ENCODE assay signal across 8 mouse cellular contexts in genomic region chr19:46055752-46056387, GRCm38 (mm10). TPM values are rescaled to one million over a fixed set of nuclear protein-coding genes. Genes with fewer than 3 reads are reported as not detected.
DNase-seq lines count a peak whose midpoint lies in the region; ATAC-seq and TF ChIP-seq lines count a peak whose summit lies in the region.

No protein-coding gene starts in this region.

- peak overlapping the region; percentile 83; the same call in 1 of the 2 replicates for H3K9ac ChIP-seq in intestine, embryonic 16.5 days (ENCODE audit: low read depth, low read length)
- H3K9ac ChIP-seq in midbrain, postnatal 0 days (replicated peaks; ENCODE audit: low read length, poor library complexity, severe bottlenecking), result no peak overlapping the region

- H3K4me2 ChIP-seq in intestine, embryonic 16.5 days (ENCODE audit: low read depth, low read length), result peak overlapping the region; percentile 70
- peak overlapping the region; percentile 96 for H3K4me2 ChIP-seq in midbrain, postnatal 0 days (ENCODE audit: low read depth, low read length, poor library complexity, severe bottlenecking)

- H3K9me3 ChIP-seq in intestine, embryonic 16.5 days (ENCODE audit: control insufficient read depth, low read length), result no peaks in the 10 kb centered on the region
- H3K9me3 ChIP-seq in midbrain, postnatal 0 days (ENCODE audit: low read length), result no peaks in the 10 kb centered on the region

- 0 out of 2 replicates have a peak overlapping the region, but pooled peaks have one; percentile 18 for H3K27ac ChIP-seq in spleen, adult 2 months (ENCODE audit: insufficient read depth, low read length)
- H3K27ac ChIP-seq in intestine, embryonic 16.5 days (ENCODE audit: low read length), result no peak overlapping the region; the same call in 1 of the 2 replicates
- peak overlapping the region; percentile 84; the same call in 1 of the 2 replicates for H3K27ac ChIP-seq in midbrain, postnatal 0 days (ENCODE audit: low read depth, low read length)

- H3K36me3 ChIP-seq in spleen, adult 2 months (ENCODE audit: control insufficient read depth, insufficient read depth, low read length), result no peaks in the 10 kb centered on the region
- no peaks in the 10 kb centered on the region for H3K36me3 ChIP-seq in intestine, embryonic 16.5 days (ENCODE audit: control insufficient read depth, insufficient read depth, low read length)
- no peaks in the 10 kb centered on the region for H3K36me3 ChIP-seq in midbrain, postnatal 0 days (ENCODE audit: insufficient read depth, low read length)

- TF ChIP-seq POLR2A in spleen, adult 2 months (IDR thresholded peaks at IDR 0.05; ENCODE audit: low read depth, low read length), result no peak

- ATAC-seq in cerebellum, adult (ENCODE audit: insufficient number of reproducible peaks, low FRiP score, low TSS enrichment), result peak; percentile 71
- ATAC-seq in intestine, embryonic 16.5 days, result peak; percentile 86
- peak; percentile 79 for ATAC-seq in midbrain, postnatal 0 days (ENCODE audit: low FRiP score)

- no peak for TF ChIP-seq CTCF in spleen, adult 2 months (IDR thresholded peaks at IDR 0.05; ENCODE audit: extremely low read depth, insufficient read depth, insufficient read length, insufficient replicate concordance)
- TF ChIP-seq CTCF in midbrain, postnatal 0 days (IDR thresholded peaks at IDR 0.05), result peak; percentile 76

- WGBS in spleen, adult 2 months, result 7% methylated on average over 11 of the region's 11 CpGs
- under 1% methylated on average over 11 of the region's 11 CpGs for WGBS in intestine, embryonic 16.5 days
- WGBS in midbrain, postnatal 0 days, result 1% methylated on average over 11 of the region's 11 CpGs

- H3K4me3 ChIP-seq in spleen, adult 2 months (ENCODE audit: extremely low read depth, insufficient read depth, insufficient read length), result peak overlapping the region; percentile 49
- H3K4me3 ChIP-seq in intestine, embryonic 16.5 days (ENCODE audit: low read length), result peak overlapping the region; percentile 91
- H3K4me3 ChIP-seq in midbrain, postnatal 0 days (ENCODE audit: low read depth, low read length), result peak overlapping the region; percentile 83

- no peaks in the 10 kb centered on the region for H3K27me3 ChIP-seq in spleen, adult 2 months (ENCODE audit: control insufficient read depth, insufficient read depth, low read length)
- no peaks in the 10 kb centered on the region for H3K27me3 ChIP-seq in intestine, embryonic 16.5 days (replicated peaks; ENCODE audit: control insufficient read depth, insufficient read depth, low read length)
- no peaks in the 10 kb centered on the region for H3K27me3 ChIP-seq in midbrain, postnatal 0 days (ENCODE audit: insufficient read depth, low read length)

- no peak for DNase-seq in cerebellum, postnatal 4 days (ENCODE audit: low spot score in 2 of 2)
- DNase-seq in spleen, adult 2 months (ENCODE audit: low read depth in 1 of 2, low spot score in 2 of 2), result peak in 1 of 2 experiments; percentile 55
- no peak for DNase-seq in spleen, adult 12 weeks (ENCODE audit: low spot score)
- DNase-seq in midbrain, postnatal 0 days (ENCODE audit: low spot score), result no peak
- DNase-seq in B cell, adult 2 months, result no peak
- no peak for DNase-seq in adrenal gland, adult 2 months

- H3K4me1 ChIP-seq in spleen, adult 2 months (ENCODE audit: control insufficient read depth, insufficient read depth, insufficient read length), result peaks cover 4% of the 10 kb centered on the region; the same call in 1 of the 2 replicates
- H3K4me1 ChIP-seq in intestine, embryonic 16.5 days (ENCODE audit: control insufficient read depth, insufficient read depth, low read length), result peaks cover 18% of the 10 kb centered on the region
- 0 out of 2 replicates have a peak, but pooled peaks cover 3% of the 10 kb centered on the region for H3K4me1 ChIP-seq in midbrain, postnatal 0 days (ENCODE audit: insufficient read depth, low read length)

RNA-seq across cellular contexts. Expression of gene Ldb1, which starts 10.9 kb away (rescaled TPM):
- polyA plus RNA-seq in spleen, adult 2 months (2012; rRNA removed), result 224 and 270 TPM in 2 replicates
- polyA plus RNA-seq in intestine, embryonic 16.5 days (2015; fragmentation: Nextera tagmentation; extraction: Ambion mirVana), result 23.3 and 26.3 TPM in 2 replicates
- total RNA-seq in midbrain, postnatal 0 days (2014; rRNA removed), result 121 and 139 TPM in 2 replicates
- 83.7 and 84.5 TPM in 2 replicates for polyA plus RNA-seq in midbrain, postnatal 0 days (2015; fragmentation: Nextera tagmentation; extraction: Ambion mirVana)
- total RNA-seq in adrenal gland, adult 2 months (2021), result 10 to 100 TPM; 58.2 to 67.1 TPM
- polyA plus RNA-seq in adrenal gland, adult 2 months (2012; rRNA removed), result 99.3 and 117 TPM in 2 replicates

RNA-seq across cellular contexts. Expression of gene Pprc1, which starts 11.2 kb away (rescaled TPM):
- polyA plus RNA-seq in spleen, adult 2 months (2012; rRNA removed), result 28.5 and 30.7 TPM in 2 replicates
- polyA plus RNA-seq in intestine, embryonic 16.5 days (2015; fragmentation: Nextera tagmentation; extraction: Ambion mirVana), result 23.4 and 27.5 TPM in 2 replicates
- 9.9 and 10.4 TPM in 2 replicates for total RNA-seq in midbrain, postnatal 0 days (2014; rRNA removed)
- polyA plus RNA-seq in midbrain, postnatal 0 days (2015; fragmentation: Nextera tagmentation; extraction: Ambion mirVana), result 8.8 and 9.8 TPM in 2 replicates
- total RNA-seq in adrenal gland, adult 2 months (2021), result 10 to 100 TPM; 22.5 to 36.4 TPM
- polyA plus RNA-seq in adrenal gland, adult 2 months (2012; rRNA removed), result 16.0 and 19.1 TPM in 2 replicates

RNA-seq across cellular contexts. Expression of gene Nolc1, which starts 19.8 kb away (rescaled TPM):
- polyA plus RNA-seq in spleen, adult 2 months (2012; rRNA removed), result 10.3 TPM in 2 replicates
- polyA plus RNA-seq in intestine, embryonic 16.5 days (2015; fragmentation: Nextera tagmentation; extraction: Ambion mirVana), result 77.2 and 88.8 TPM in 2 replicates
- 26.0 and 35.5 TPM in 2 replicates for total RNA-seq in midbrain, postnatal 0 days (2014; rRNA removed)
- 55.7 and 63.5 TPM in 2 replicates for polyA plus RNA-seq in midbrain, postnatal 0 days (2015; fragmentation: Nextera tagmentation; extraction: Ambion mirVana)
- 10 to 100 TPM; 44.6 to 72.2 TPM for total RNA-seq in adrenal gland, adult 2 months (2021)
- polyA plus RNA-seq in adrenal gland, adult 2 months (2012; rRNA removed), result 4.3 and 5.8 TPM in 2 replicates

RNA-seq across cellular contexts. Expression of gene Hps6, which starts 52.6 kb away (rescaled TPM):
- 7.4 and 8.8 TPM in 2 replicates for polyA plus RNA-seq in spleen, adult 2 months (2012; rRNA removed)
- polyA plus RNA-seq in intestine, embryonic 16.5 days (2015; fragmentation: Nextera tagmentation; extraction: Ambion mirVana), result 8.8 and 9.4 TPM in 2 replicates
- total RNA-seq in midbrain, postnatal 0 days (2014; rRNA removed), result 8.9 and 9.4 TPM in 2 replicates
- polyA plus RNA-seq in midbrain, postnatal 0 days (2015; fragmentation: Nextera tagmentation; extraction: Ambion mirVana), result 3.9 and 4.6 TPM in 2 replicates
- 10 to 100 TPM; 11.2 to 15.4 TPM for total RNA-seq in adrenal gland, adult 2 months (2021)
- 16.7 and 19.7 TPM in 2 replicates for polyA plus RNA-seq in adrenal gland, adult 2 months (2012; rRNA removed)

RNA-seq across cellular contexts. Expression of gene Armh3, which starts 57.6 kb away (rescaled TPM):
- polyA plus RNA-seq in spleen, adult 2 months (2012; rRNA removed), result 5.6 TPM in 2 replicates
- 17.2 and 17.3 TPM in 2 replicates for polyA plus RNA-seq in intestine, embryonic 16.5 days (2015; fragmentation: Nextera tagmentation; extraction: Ambion mirVana)
- total RNA-seq in midbrain, postnatal 0 days (2014; rRNA removed), result 17.4 and 18.9 TPM in 2 replicates
- polyA plus RNA-seq in midbrain, postnatal 0 days (2015; fragmentation: Nextera tagmentation; extraction: Ambion mirVana), result 18.1 and 20.1 TPM in 2 replicates
- 10 to 100 TPM; 15.5 to 17.3 TPM for total RNA-seq in adrenal gland, adult 2 months (2021)
- 6.1 and 8.5 TPM in 2 replicates for polyA plus RNA-seq in adrenal gland, adult 2 months (2012; rRNA removed)
